Mouse (Mus musculus) T-cell, adult 2 months (primary cell): ENCODE results near the gene Olfr291.

Source experiments
- DNase-seq: peaks from one replicate; pipeline ENCODE4 v3.0.0; 2022; ENCODE audit warnings: low spot score

Olfr291 gene

GRCm38 (mm10) chr7:84853253-84853652 lies at the start of gene Olfr291:
TSS of gene Olfr291 (plus strand) at chr7:84853553.
- DNase-seq: no peak

- no peak for DNase-seq
Measured at GRCm38 (mm10) chr7:84805224-84805623, 48.1 kb upstream of the Olfr291 start.

- DNase-seq: no peak
Measured at GRCm38 (mm10) chr7:84806159-84806558, 47.2 kb upstream of the Olfr291 start.

- DNase-seq: no peak
Measured at GRCm38 (mm10) chr7:84884530-84884929, 31.2 kb downstream of the Olfr291 start.
